Mouse (Mus musculus) hindlimb bud, embryonic 11.5 days (tissue): ENCODE measurements around the gene Rab3ip.

ENCODE experiments used
- DNase-seq: peaks from one replicate; pipeline ENCODE4 v3.0.0-alpha.2; 2012; ENCODE audit warnings: low read depth, low spot score; ENCODE audit errors: extremely low spot score

Gene Rab3ip

GRCm38 (mm10) chr10:116950009-116950769 lies at the start of gene Rab3ip:
Gene Rab3ip, minus strand, starts transcription at chr10:116950769.
- peak; percentile 77 for DNase-seq

GRCm38 (mm10) chr10:116998716-116999455 lies 48.3 kb upstream of the Rab3ip start:
- DNase-seq = no peak

GRCm38 (mm10) chr10:116996236-116996600 lies 45.6 kb upstream of the Rab3ip start:
- DNase-seq = no peak

- DNase-seq = no peak
Measured at GRCm38 (mm10) chr10:116995584-116996235, 45.1 kb upstream of the Rab3ip start.

- no peak for DNase-seq
Measured at GRCm38 (mm10) chr10:116995162-116995561, 44.6 kb upstream of the Rab3ip start.

GRCm38 (mm10) chr10:116993971-116994370 lies 43.4 kb upstream of the Rab3ip start:
- DNase-seq = no peak

- DNase-seq = no peak
Measured at GRCm38 (mm10) chr10:116986264-116987082, 35.9 kb upstream of the Rab3ip start, which contains the start of gene Best3. Gene Best3, plus strand, starts transcription at chr10:116986314.

- no peak for DNase-seq
Measured at GRCm38 (mm10) chr10:116984836-116985235, 34.3 kb upstream of the Rab3ip start.

- DNase-seq = no peak
Measured at GRCm38 (mm10) chr10:116982526-116982925, 32.0 kb upstream of the Rab3ip start.

- peak; percentile 22 for DNase-seq
Measured at GRCm38 (mm10) chr10:116980888-116981287, 30.3 kb upstream of the Rab3ip start.

GRCm38 (mm10) chr10:116980273-116980672 lies 29.7 kb upstream of the Rab3ip start:
- no peak for DNase-seq

- no peak for DNase-seq
Measured at GRCm38 (mm10) chr10:116978841-116979240, 28.3 kb upstream of the Rab3ip start.

- DNase-seq = no peak
Measured at GRCm38 (mm10) chr10:116977858-116978257, 27.3 kb upstream of the Rab3ip start.

- DNase-seq = no peak
Measured at GRCm38 (mm10) chr10:116977455-116977854, 26.9 kb upstream of the Rab3ip start.

GRCm38 (mm10) chr10:116972509-116972908 lies 21.9 kb upstream of the Rab3ip start, which contains the start of gene Gm10271:
Gene Gm10271, minus strand, starts transcription at chr10:116972609.
- no peak for DNase-seq

- DNase-seq = no peak
Measured at GRCm38 (mm10) chr10:116968741-116969140, 18.2 kb upstream of the Rab3ip start.

GRCm38 (mm10) chr10:116966065-116966464 lies 15.5 kb upstream of the Rab3ip start:
- DNase-seq = no peak

GRCm38 (mm10) chr10:116965297-116965696 lies 14.7 kb upstream of the Rab3ip start:
- DNase-seq = no peak

GRCm38 (mm10) chr10:116964571-116964970 lies 14.0 kb upstream of the Rab3ip start:
- DNase-seq = no peak

- DNase-seq = no peak
Measured at GRCm38 (mm10) chr10:116964084-116964483, 13.5 kb upstream of the Rab3ip start.

- no peak for DNase-seq
Measured at GRCm38 (mm10) chr10:116962803-116963202, 12.2 kb upstream of the Rab3ip start.
